Mouse (Mus musculus) erythroblast, embryonic 14.5 days (primary cell): ENCODE data around the gene Atf2.

Experiments
- GATA1 ChIP-seq: IDR thresholded peaks from 2 replicates; pipeline ENCODE4 v1.6.1; 2012; ENCODE audit warnings: low read length, inconsistent platforms, mixed read lengths
- TAL1 ChIP-seq: IDR thresholded peaks from 3 replicates; pipeline ENCODE4 v1.6.1; 2012; ENCODE audit warnings: low read length, inconsistent platforms, mixed read lengths

- TF ChIP-seq GATA1: no peak
- TF ChIP-seq TAL1: no peak
These were observed 32.6 kb upstream of the Atf2 start for GRCm38 (mm10) chr2:73925089-73925488.
